ENCODE assay signal across 25 mouse cellular contexts in the genomic region with DNA sequence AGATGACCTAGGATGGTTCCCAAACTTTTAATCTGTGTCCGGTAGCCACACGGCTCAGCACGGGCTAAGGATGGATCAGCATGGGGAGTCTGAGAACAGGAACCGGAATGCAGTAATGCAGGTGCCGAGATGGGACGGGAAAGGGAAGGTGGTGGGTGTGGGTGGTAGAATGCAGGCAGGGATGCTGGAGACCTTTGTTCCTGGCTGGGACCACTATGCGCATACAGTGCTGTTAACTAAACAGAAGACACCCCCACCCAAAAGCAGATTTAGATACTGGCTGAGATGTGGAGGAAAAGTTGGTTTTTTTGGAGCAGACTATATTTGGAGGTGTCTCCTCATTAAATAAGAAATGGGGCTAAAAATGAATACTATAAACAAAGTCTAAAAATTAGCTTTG.
"Had no signal": no experiment of that assay in that cellular context is flagged by ENCODE, and none has a peak within 500 bp of the region (broad histone marks: within the 10 kb centered on the region; RNA-seq: fewer than 3 reads in every experiment).

No protein-coding gene starts in this region.

- H3K4me1 ChIP-seq: hindbrain, embryonic 15.5 days; kidney, embryonic 15.5 days; limb, embryonic 10.5 days; limb, embryonic 12.5 days had no signal

- ATAC-seq: hindbrain, postnatal 0 days; intestine, embryonic 16.5 days had no signal

- H3K36me3 ChIP-seq: heart, embryonic 10.5 days; heart, embryonic 12.5 days; hindbrain, embryonic 13.5 days; hindbrain, embryonic 15.5 days; kidney, embryonic 15.5 days; limb, embryonic 10.5 days; limb, embryonic 12.5 days; liver, embryonic 13.5 days; liver, embryonic 15.5 days had no signal

- H3K9ac ChIP-seq: heart, embryonic 12.5 days; hindbrain, embryonic 13.5 days; hindbrain, embryonic 15.5 days; kidney, embryonic 15.5 days; limb, embryonic 12.5 days; liver, embryonic 13.5 days; liver, embryonic 15.5 days had no signal

- H3K27me3 ChIP-seq: heart, embryonic 12.5 days; hindbrain, embryonic 13.5 days; hindbrain, embryonic 15.5 days; kidney, embryonic 15.5 days; limb, embryonic 12.5 days; liver, embryonic 13.5 days; liver, embryonic 15.5 days had no signal

- H3K9me3 ChIP-seq: heart, embryonic 10.5 days; heart, embryonic 12.5 days; hindbrain, embryonic 13.5 days; hindbrain, embryonic 15.5 days; kidney, embryonic 15.5 days; limb, embryonic 10.5 days; limb, embryonic 12.5 days; liver, embryonic 13.5 days; liver, embryonic 15.5 days had no signal

- H3K4me2 ChIP-seq: heart, embryonic 12.5 days; hindbrain, embryonic 13.5 days; hindbrain, embryonic 15.5 days; kidney, embryonic 15.5 days; limb, embryonic 12.5 days; liver, embryonic 11.5 days; liver, embryonic 13.5 days; liver, embryonic 15.5 days had no signal

- DNase-seq: gastrocnemius, postnatal 14 days; gastrocnemius, postnatal 36 days; heart, adult 18-20 months; heart, postnatal 10 days; kidney, adult 11 months; kidney, adult 2 months; kidney, adult 9 months; kidney, postnatal 14 days; kidney, postnatal 36 days; layer of hippocampus, adult 9-11 months; layer of hippocampus, postnatal 36 days; liver; liver, embryonic 13.5 days had no signal

- H3K27ac ChIP-seq: heart, embryonic 10.5 days; hindbrain, embryonic 13.5 days; hindbrain, embryonic 15.5 days; hindbrain, postnatal 0 days; kidney, embryonic 15.5 days; kidney, postnatal 0 days; limb, embryonic 10.5 days; limb, embryonic 12.5 days; liver, embryonic 13.5 days; liver, embryonic 15.5 days had no signal

- H3K4me3 ChIP-seq: heart, embryonic 10.5 days; heart, embryonic 12.5 days; hindbrain, embryonic 13.5 days; hindbrain, embryonic 15.5 days; kidney, embryonic 15.5 days; limb, embryonic 10.5 days; limb, embryonic 12.5 days; liver, embryonic 13.5 days; liver, embryonic 15.5 days had no signal
